Mouse (Mus musculus) intestine, embryonic 16.5 days (tissue): ENCODE results near the gene Vav2. TPM values are rescaled to one million over a fixed set of nuclear protein-coding genes. Genes with fewer than 3 reads are reported as not detected.
A peak's percentile ranks its signal among the peaks of the same experiment; 100 is the strongest.

Source experiments
- ATAC-seq: fragments of 200-750 bp; cut with Nextera tagmentation; 2 replicates; pipeline ENCODE4 v1.8.0; 2017; ENCODE audit warnings: moderate TSS enrichment, moderate library complexity
- H3K27ac ChIP-seq: fragments of 300-500 bp; sonication (generic); 2 replicates; pipeline ENCODE4 v1.5.1; 2014; ENCODE audit warnings: mild to moderate bottlenecking, low read length
- H3K27me3 ChIP-seq: fragments of 300-500 bp; sonication (generic); replicated peaks from 2 replicates; pipeline ENCODE4 v1.6.1; 2014; ENCODE audit warnings: low read length, control low read depth, mixed read lengths; ENCODE audit not compliant: control insufficient read depth, insufficient read depth
- H3K36me3 ChIP-seq: fragments of 300-500 bp; sonication (generic); 2 replicates; pipeline ENCODE4 v1.6.1; 2014; ENCODE audit warnings: low read length, control low read depth; ENCODE audit not compliant: control insufficient read depth, insufficient read depth
- H3K4me1 ChIP-seq: fragments of 300-500 bp; sonication (generic); 2 replicates; pipeline ENCODE4 v1.6.1; 2014; ENCODE audit warnings: low read length, control low read depth, mixed read lengths; ENCODE audit not compliant: control insufficient read depth, insufficient read depth
- H3K4me2 ChIP-seq: fragments of 300-500 bp; sonication (generic); 2 replicates; pipeline ENCODE4 v1.6.1; 2014; ENCODE audit warnings: low read depth, low read length, control low read depth
- H3K4me3 ChIP-seq: fragments of 300-500 bp; sonication (generic); 2 replicates; pipeline ENCODE4 v1.5.1; 2014; ENCODE audit warnings: mild to moderate bottlenecking, low read length
- H3K9ac ChIP-seq: fragments of 300-500 bp; sonication (generic); 2 replicates; pipeline ENCODE4 v1.6.1; 2014; ENCODE audit warnings: low read depth, low read length
- H3K9me3 ChIP-seq: fragments of 300-500 bp; sonication (generic); 2 replicates; pipeline ENCODE4 v1.6.1; 2016; ENCODE audit warnings: low read length, control low read depth; ENCODE audit not compliant: control insufficient read depth
- WGBS: fragments of 180-500 bp; shearing (Covaris S2); extraction: QIAGEN DNeasy Blood & Tissue Kit; methylation state at CpG from one replicate; pipeline ENCODE4 v1.1.7; 2014; 5-methylcytosine and 5-hydroxymethylcytosine counted together
- polyA plus RNA-seq: library from polyadenylated mRNA; unstranded; fragments of >200 nt; fragmentation: Nextera tagmentation; extraction: Ambion mirVana; gene quantifications from 2 replicates; pipeline ENCODE4 v1.2.1, GENCODE M21; 2015

The Vav2 gene
- 4.1 and 4.8 TPM in 2 replicates for polyA plus RNA-seq

- WGBS = 1% methylated on average over 57 of the region's 58 CpGs
- Histone ChIP-seq H3K4me2 (peak within 1 kb of the TSS; percentile 99), H3K27ac (peak within 1 kb of the TSS; percentile 77), H3K9ac (peak within 1 kb of the TSS; percentile 85), H3K4me1 (peaks cover 29% of the 10 kb centered on the region), H3K36me3 (no peaks in the 10 kb centered on the region), H3K4me3 (peak within 1 kb of the TSS; percentile 88), H3K27me3 (no peaks in the 10 kb centered on the region), H3K9me3 (no peaks in the 10 kb centered on the region)
- peak; percentile 95 for ATAC-seq
Observed at GRCm38 (mm10) chr2:27426855-27427457, at the start of gene Vav2. Gene Vav2, minus strand, starts transcription at chr2:27427033.

GRCm38 (mm10) chr2:27475495-27476302 is 48.9 kb upstream of the Vav2 start:
- Histone ChIP-seq H3K4me2 (peak overlapping the region; percentile 89), H3K4me3 (peak overlapping the region; percentile 99), H3K9me3 (no peaks in the 10 kb centered on the region), H3K27me3 (no peaks in the 10 kb centered on the region), H3K4me1 (peaks cover 38% of the 10 kb centered on the region), H3K27ac (peak overlapping the region; percentile 96), H3K9ac (peak overlapping the region; percentile 97), H3K36me3 (no peaks in the 10 kb centered on the region)
- ATAC-seq = peak; percentile 98
- WGBS = under 1% methylated on average over 87 of the region's 96 CpGs

- H3K9ac ChIP-seq = peak overlapping the region; percentile 97
- H3K4me3 ChIP-seq = peak overlapping the region; percentile 99
- no peaks in the 10 kb centered on the region for H3K27me3 ChIP-seq
- WGBS = under 1% methylated on average over 79 of the region's 84 CpGs
- H3K27ac ChIP-seq = peak overlapping the region; percentile 95
- H3K4me1 ChIP-seq = peaks cover 47% of the 10 kb centered on the region
- no peaks in the 10 kb centered on the region for H3K9me3 ChIP-seq
- ATAC-seq = peak; percentile 37
- no peaks in the 10 kb centered on the region for H3K36me3 ChIP-seq
- peak overlapping the region; percentile 89 for H3K4me2 ChIP-seq
Observed at GRCm38 (mm10) chr2:27474621-27475484, 48.0 kb upstream of the Vav2 start.

GRCm38 (mm10) chr2:27473911-27474310 is 47.1 kb upstream of the Vav2 start:
- H3K4me3 ChIP-seq = peak overlapping the region; percentile 99
- H3K27ac ChIP-seq = peak overlapping the region; percentile 95
- WGBS = 11% methylated on average over 4 of the region's 4 CpGs
- no peaks in the 10 kb centered on the region for H3K36me3 ChIP-seq
- peaks cover 55% of the 10 kb centered on the region for H3K4me1 ChIP-seq
- H3K9me3 ChIP-seq = no peaks in the 10 kb centered on the region
- no peak for ATAC-seq
- no peaks in the 10 kb centered on the region for H3K27me3 ChIP-seq
- H3K9ac ChIP-seq = peak overlapping the region; percentile 97
- peak overlapping the region; percentile 89 for H3K4me2 ChIP-seq

GRCm38 (mm10) chr2:27473061-27473765 is 46.4 kb upstream of the Vav2 start:
- 54% methylated on average over 7 of the region's 7 CpGs for WGBS
- peak overlapping the region; percentile 89 for H3K4me2 ChIP-seq
- no peak for ATAC-seq
- no peaks in the 10 kb centered on the region for H3K36me3 ChIP-seq
- H3K4me3 ChIP-seq = peak overlapping the region; percentile 99
- H3K4me1 ChIP-seq = peaks cover 62% of the 10 kb centered on the region
- no peaks in the 10 kb centered on the region for H3K9me3 ChIP-seq
- peak overlapping the region; percentile 95 for H3K27ac ChIP-seq
- no peaks in the 10 kb centered on the region for H3K27me3 ChIP-seq
- peak overlapping the region; percentile 97 for H3K9ac ChIP-seq

GRCm38 (mm10) chr2:27471170-27471584 is 44.3 kb upstream of the Vav2 start:
- ATAC-seq = no peak
- peak overlapping the region; percentile 77 for H3K27ac ChIP-seq
- H3K36me3 ChIP-seq = no peaks in the 10 kb centered on the region
- no peak overlapping the region for H3K4me3 ChIP-seq
- H3K4me2 ChIP-seq = no peak overlapping the region
- no peaks in the 10 kb centered on the region for H3K9me3 ChIP-seq
- H3K4me1 ChIP-seq = peaks cover 68% of the 10 kb centered on the region
- peak overlapping the region; percentile 36; the same call in 1 of the 2 replicates for H3K9ac ChIP-seq
- no peaks in the 10 kb centered on the region for H3K27me3 ChIP-seq

- Histone ChIP-seq H3K4me3 (no peak overlapping the region), H3K4me1 (peaks cover 70% of the 10 kb centered on the region), H3K4me2 (peak overlapping the region; percentile 24; the same call in 1 of the 2 replicates), H3K9ac (peak overlapping the region; percentile 47; the same call in 1 of the 2 replicates), H3K27ac (peak overlapping the region; percentile 77), H3K36me3 (0 out of 2 replicates have a peak, but pooled peaks cover 2% of the 10 kb centered on the region), H3K27me3 (no peaks in the 10 kb centered on the region), H3K9me3 (no peaks in the 10 kb centered on the region)
- no peak for ATAC-seq
- 86% methylated on average over 2 of the region's 2 CpGs for WGBS
Observed at GRCm38 (mm10) chr2:27470535-27470934, 43.7 kb upstream of the Vav2 start.

GRCm38 (mm10) chr2:27469991-27470355 is 43.1 kb upstream of the Vav2 start:
- Histone ChIP-seq H3K4me2 (peak overlapping the region; percentile 24; the same call in 1 of the 2 replicates), H3K9me3 (no peaks in the 10 kb centered on the region), H3K36me3 (0 out of 2 replicates have a peak, but pooled peaks cover 3% of the 10 kb centered on the region), H3K27me3 (no peaks in the 10 kb centered on the region), H3K4me1 (peaks cover 70% of the 10 kb centered on the region), H3K27ac (peak overlapping the region; percentile 77), H3K4me3 (no peak overlapping the region), H3K9ac (peak overlapping the region; percentile 47)
- 55% methylated on average over 3 of the region's 3 CpGs for WGBS
- no peak for ATAC-seq
